Mouse (Mus musculus): ENCODE results near the gene Kyat1. TPM values are rescaled to one million over a fixed set of nuclear protein-coding genes. Genes with fewer than 3 reads are reported as not detected.
A peak's percentile ranks its signal among the peaks of the same experiment; 100 is the strongest.

The Kyat1 gene
- polyA plus RNA-seq (2016; fragmentation: Nextera tagmentation; extraction: Ambion mirVana), result 8.2 and 8.3 TPM in 2 replicates

- under 1% methylated on average over 44 of the region's 44 CpGs for WGBS
- no peaks in the 10 kb centered on the region for H3K27me3 ChIP-seq (replicated peaks; ENCODE audit: low read depth, poor library complexity, severe bottlenecking)
- no peaks in the 10 kb centered on the region for H3K9me3 ChIP-seq
- peak within 1 kb of the TSS; percentile 81 for H3K4me3 ChIP-seq
- DNase-seq (ENCODE audit: low spot score), result peak; percentile 91
- peak within 1 kb of the TSS; percentile 77 for H3K27ac ChIP-seq (replicated peaks)
- no peaks in the 10 kb centered on the region for H3K36me3 ChIP-seq (replicated peaks)
- H3K4me1 ChIP-seq, result peaks cover 19% of the 10 kb centered on the region
Observed at GRCm38 (mm10) chr2:30205629-30206357, at the start of gene Kyat1. TSS of gene Kyat1 (minus strand) at chr2:30205847.

DNA sequence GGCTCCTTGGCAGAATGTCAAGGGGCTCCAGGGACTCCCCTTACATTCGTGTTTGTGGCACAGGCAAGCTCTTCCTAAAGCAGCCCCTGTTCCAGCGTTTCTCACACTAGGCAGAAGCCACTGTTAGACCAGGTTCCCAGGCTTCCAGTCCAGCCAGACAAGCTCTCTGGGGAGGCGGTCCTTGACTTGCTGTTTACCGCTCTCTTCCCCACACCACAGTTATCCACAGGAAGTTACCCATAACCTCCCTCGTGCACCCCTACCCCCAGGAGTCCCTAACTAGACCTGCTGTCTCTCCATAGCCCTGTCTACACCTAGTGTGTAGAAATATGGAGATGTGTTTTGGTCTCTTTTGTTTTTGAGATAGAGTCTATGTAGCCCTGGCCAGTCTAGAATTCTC is 48.2 kb upstream of the Kyat1 start:
- Histone ChIP-seq H3K4me1 (peaks cover 10% of the 10 kb centered on the region), H3K27ac (replicated peaks) (no peak overlapping the region), H3K36me3 (replicated peaks) (peaks cover 100% of the 10 kb centered on the region), H3K4me3 (no peak overlapping the region), H3K9me3 (no peaks in the 10 kb centered on the region), H3K27me3 (replicated peaks; ENCODE audit: low read depth, poor library complexity, severe bottlenecking) (no peaks in the 10 kb centered on the region)
- WGBS, result 83% methylated on average over 5 of the region's 5 CpGs
- no peak for DNase-seq (ENCODE audit: low spot score)

DNA sequence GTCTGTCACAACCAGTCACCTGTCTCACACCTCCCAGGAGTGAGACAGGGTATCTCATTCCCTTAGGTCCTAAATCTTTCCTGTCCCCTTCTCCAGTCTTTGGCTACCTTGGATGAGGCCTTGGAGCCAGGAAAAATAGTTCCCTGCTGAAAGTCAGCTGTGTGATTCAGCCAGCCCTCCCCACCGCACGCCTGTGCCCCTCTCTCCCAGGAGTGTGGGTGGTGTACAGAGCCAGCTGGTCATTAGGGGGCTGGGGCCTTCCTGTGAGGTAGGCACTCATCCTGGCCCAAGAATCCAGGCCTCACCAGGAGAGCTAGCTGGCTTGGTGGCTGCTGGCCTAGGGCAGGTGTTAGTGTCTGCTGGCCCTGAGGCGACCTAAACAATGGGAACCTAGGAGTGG is 46.9 kb upstream of the Kyat1 start:
- 82% methylated on average over 3 of the region's 3 CpGs for WGBS
- Histone ChIP-seq H3K36me3 (replicated peaks) (peaks cover 100% of the 10 kb centered on the region), H3K4me3 (no peak overlapping the region), H3K27ac (replicated peaks) (no peak overlapping the region), H3K4me1 (peaks cover 10% of the 10 kb centered on the region), H3K9me3 (no peaks in the 10 kb centered on the region), H3K27me3 (replicated peaks; ENCODE audit: low read depth, poor library complexity, severe bottlenecking) (no peaks in the 10 kb centered on the region)
- DNase-seq (ENCODE audit: low spot score), result no peak

- no peaks in the 10 kb centered on the region for H3K9me3 ChIP-seq
- no peak overlapping the region for H3K4me3 ChIP-seq
- peak overlapping the region; percentile 30; the same call in 1 of the 2 replicates for H3K27ac ChIP-seq (replicated peaks)
- no peaks in the 10 kb centered on the region for H3K27me3 ChIP-seq (replicated peaks; ENCODE audit: low read depth, poor library complexity, severe bottlenecking)
- H3K36me3 ChIP-seq (replicated peaks), result peaks cover 100% of the 10 kb centered on the region
- DNase-seq (ENCODE audit: low spot score), result no peak
- 77% methylated on average over 5 of the region's 5 CpGs for WGBS
- peaks cover 10% of the 10 kb centered on the region for H3K4me1 ChIP-seq
Observed at GRCm38 (mm10) chr2:30251417-30252104, 45.9 kb upstream of the Kyat1 start.

GRCm38 (mm10) chr2:30250166-30251128 is 44.8 kb upstream of the Kyat1 start:
- no peak for DNase-seq (ENCODE audit: low spot score)
- Histone ChIP-seq H3K4me3 (no peak overlapping the region), H3K27me3 (replicated peaks; ENCODE audit: low read depth, poor library complexity, severe bottlenecking) (no peaks in the 10 kb centered on the region), H3K36me3 (replicated peaks) (peaks cover 100% of the 10 kb centered on the region), H3K9me3 (no peaks in the 10 kb centered on the region), H3K27ac (replicated peaks) (no peak overlapping the region), H3K4me1 (peaks cover 10% of the 10 kb centered on the region)
- WGBS, result 91% methylated on average over 10 of the region's 10 CpGs

- H3K4me3 ChIP-seq, result no peak overlapping the region
- peaks cover 100% of the 10 kb centered on the region for H3K36me3 ChIP-seq (replicated peaks)
- 95% methylated on average over 3 of the region's 3 CpGs for WGBS
Observed at GRCm38 (mm10) chr2:30249182-30249581, 43.5 kb upstream of the Kyat1 start.

DNA sequence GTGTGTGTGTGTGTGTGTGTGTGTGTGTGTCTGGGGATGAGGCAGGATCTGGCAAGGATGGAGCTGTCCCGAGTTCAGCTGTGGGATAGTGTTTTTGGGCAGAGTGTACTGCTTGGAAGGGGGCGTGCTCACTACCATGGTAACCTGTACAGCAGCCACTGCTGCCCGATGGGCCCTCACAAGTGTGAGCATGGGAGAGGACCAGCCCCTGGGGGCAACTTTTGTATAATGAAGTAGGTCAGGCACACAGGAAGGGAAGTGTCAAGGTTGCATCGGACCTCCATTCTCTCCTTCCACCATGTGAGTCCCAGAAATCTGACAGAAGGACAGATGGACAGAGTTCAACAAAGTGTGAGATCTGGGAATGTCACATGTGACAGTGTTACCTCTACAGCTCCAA is 42.0 kb upstream of the Kyat1 start:
- WGBS, result 85% methylated on average over 4 of the region's 4 CpGs
- no peaks in the 10 kb centered on the region for H3K27me3 ChIP-seq (replicated peaks; ENCODE audit: low read depth, poor library complexity, severe bottlenecking)
- no peaks in the 10 kb centered on the region for H3K9me3 ChIP-seq
- no peak for DNase-seq (ENCODE audit: low spot score)
- no peak overlapping the region for H3K27ac ChIP-seq (replicated peaks)
- H3K4me1 ChIP-seq, result peaks cover 21% of the 10 kb centered on the region
- no peak overlapping the region for H3K4me3 ChIP-seq
- H3K36me3 ChIP-seq (replicated peaks), result peaks cover 100% of the 10 kb centered on the region

More at GRCm38 (mm10) chr2:30249182-30249581, 43.5 kb upstream of the Kyat1 start:
- DNase-seq (ENCODE audit: low spot score), result no peak
- H3K9me3 ChIP-seq, result no peaks in the 10 kb centered on the region
- no peaks in the 10 kb centered on the region for H3K27me3 ChIP-seq (replicated peaks; ENCODE audit: low read depth, poor library complexity, severe bottlenecking)
- no peak overlapping the region for H3K27ac ChIP-seq (replicated peaks)
- H3K4me1 ChIP-seq, result peaks cover 18% of the 10 kb centered on the region

- Histone ChIP-seq H3K27me3 (replicated peaks; ENCODE audit: low read depth, poor library complexity, severe bottlenecking) (no peaks in the 10 kb centered on the region), H3K36me3 (replicated peaks) (peaks cover 100% of the 10 kb centered on the region), H3K27ac (replicated peaks) (no peak overlapping the region), H3K4me3 (no peak overlapping the region), H3K9me3 (no peaks in the 10 kb centered on the region), H3K4me1 (peaks cover 24% of the 10 kb centered on the region)
- WGBS, result 92% methylated on average over 5 of the region's 5 CpGs
- no peak for DNase-seq (ENCODE audit: low spot score)
Observed at GRCm38 (mm10) chr2:30247036-30247435, 41.4 kb upstream of the Kyat1 start.

- no peaks in the 10 kb centered on the region for H3K9me3 ChIP-seq
- 67% methylated on average over 7 of the region's 7 CpGs for WGBS
- DNase-seq (ENCODE audit: low spot score), result no peak
- H3K4me1 ChIP-seq, result peaks cover 16% of the 10 kb centered on the region
- no peak overlapping the region for H3K27ac ChIP-seq (replicated peaks)
- peaks cover 100% of the 10 kb centered on the region for H3K36me3 ChIP-seq (replicated peaks)
- H3K27me3 ChIP-seq (replicated peaks; ENCODE audit: low read depth, poor library complexity, severe bottlenecking), result no peaks in the 10 kb centered on the region
- H3K4me3 ChIP-seq, result no peak overlapping the region
Observed at GRCm38 (mm10) chr2:30244595-30245178, 39.0 kb upstream of the Kyat1 start.

- Histone ChIP-seq H3K9me3 (no peaks in the 10 kb centered on the region), H3K4me1 (peaks cover 29% of the 10 kb centered on the region), H3K27ac (replicated peaks) (no peak overlapping the region), H3K27me3 (replicated peaks; ENCODE audit: low read depth, poor library complexity, severe bottlenecking) (no peaks in the 10 kb centered on the region), H3K4me3 (no peak overlapping the region), H3K36me3 (replicated peaks) (peaks cover 90% of the 10 kb centered on the region)
- 92% methylated on average over 4 of the region's 4 CpGs for WGBS
- DNase-seq (ENCODE audit: low spot score), result no peak
Observed at GRCm38 (mm10) chr2:30243391-30243790, 37.7 kb upstream of the Kyat1 start.

GRCm38 (mm10) chr2:30242509-30242908 is 36.9 kb upstream of the Kyat1 start:
- H3K4me1 ChIP-seq, result peaks cover 32% of the 10 kb centered on the region
- H3K36me3 ChIP-seq (replicated peaks), result peaks cover 81% of the 10 kb centered on the region
- H3K4me3 ChIP-seq, result peak overlapping the region; percentile 3; the same call in 1 of the 2 replicates
- H3K9me3 ChIP-seq, result no peaks in the 10 kb centered on the region
- 41% methylated on average over 4 of the region's 4 CpGs for WGBS
- H3K27ac ChIP-seq (replicated peaks), result no peak overlapping the region; the same call in 1 of the 2 replicates
- H3K27me3 ChIP-seq (replicated peaks; ENCODE audit: low read depth, poor library complexity, severe bottlenecking), result no peaks in the 10 kb centered on the region
- peak; percentile 45 for DNase-seq (ENCODE audit: low spot score)

GRCm38 (mm10) chr2:30240267-30240666 is 34.6 kb upstream of the Kyat1 start, which contains the start of gene Gm28035:
TSS of gene Gm28035 (plus strand) at chr2:30240567.
- Histone ChIP-seq H3K36me3 (replicated peaks) (peaks cover 59% of the 10 kb centered on the region), H3K9me3 (no peaks in the 10 kb centered on the region), H3K27ac (replicated peaks) (no peak within 1 kb of the TSS), H3K27me3 (replicated peaks; ENCODE audit: low read depth, poor library complexity, severe bottlenecking) (no peaks in the 10 kb centered on the region), H3K4me1 (peaks cover 40% of the 10 kb centered on the region), H3K4me3 (peak within 1 kb of the TSS; percentile 95)
- DNase-seq (ENCODE audit: low spot score), result no peak
- WGBS, result 77% methylated on average over 2 of the region's 2 CpGs

Measured in embryonic facial prominence, embryonic 10.5 days (tissue).